Mouse (Mus musculus) erythroblast, embryonic 14.5 days (primary cell): ENCODE results near the gene Sulf2. TPM values are rescaled to one million over a fixed set of nuclear protein-coding genes. Genes with fewer than 3 reads are reported as not detected.

Experiments
- H3K27me3 ChIP-seq: 2 replicates; pipeline ENCODE4 v1.6.1; 2012; ENCODE audit warnings: inconsistent platforms; ENCODE audit not compliant: control insufficient read depth
- H3K36me3 ChIP-seq: 2 replicates; pipeline ENCODE4 v1.6.1; 2012; ENCODE audit warnings: mild to moderate bottlenecking, inconsistent platforms; ENCODE audit not compliant: control insufficient read depth
- H3K4me1 ChIP-seq: 2 replicates; pipeline ENCODE4 v1.6.1; 2012; ENCODE audit warnings: inconsistent platforms; ENCODE audit not compliant: control insufficient read depth
- H3K4me3 ChIP-seq: replicated peaks from 2 replicates; pipeline ENCODE3; 2012; ENCODE audit warnings: moderate library complexity, mild to moderate bottlenecking, inconsistent platforms
- H3K9me3 ChIP-seq: 2 replicates; pipeline ENCODE4 v1.6.1; 2012; ENCODE audit warnings: low read length, inconsistent platforms, mixed read lengths; ENCODE audit not compliant: control insufficient read depth
- GATA1 ChIP-seq: IDR thresholded peaks from 2 replicates; pipeline ENCODE4 v1.6.1; 2012; ENCODE audit warnings: low read length, inconsistent platforms, mixed read lengths
- TAL1 ChIP-seq: IDR thresholded peaks from 3 replicates; pipeline ENCODE4 v1.6.1; 2012; ENCODE audit warnings: low read length, inconsistent platforms, mixed read lengths
- polyA plus RNA-seq: library from polyadenylated mRNA; stranded (reverse); fragments of >175 nt; gene quantifications from 2 replicates; pipeline ENCODE4 v1.2.3, GENCODE M21; 2012

Gene Sulf2
- polyA plus RNA-seq, 1 experiment, result 0.01 TPM

DNA sequence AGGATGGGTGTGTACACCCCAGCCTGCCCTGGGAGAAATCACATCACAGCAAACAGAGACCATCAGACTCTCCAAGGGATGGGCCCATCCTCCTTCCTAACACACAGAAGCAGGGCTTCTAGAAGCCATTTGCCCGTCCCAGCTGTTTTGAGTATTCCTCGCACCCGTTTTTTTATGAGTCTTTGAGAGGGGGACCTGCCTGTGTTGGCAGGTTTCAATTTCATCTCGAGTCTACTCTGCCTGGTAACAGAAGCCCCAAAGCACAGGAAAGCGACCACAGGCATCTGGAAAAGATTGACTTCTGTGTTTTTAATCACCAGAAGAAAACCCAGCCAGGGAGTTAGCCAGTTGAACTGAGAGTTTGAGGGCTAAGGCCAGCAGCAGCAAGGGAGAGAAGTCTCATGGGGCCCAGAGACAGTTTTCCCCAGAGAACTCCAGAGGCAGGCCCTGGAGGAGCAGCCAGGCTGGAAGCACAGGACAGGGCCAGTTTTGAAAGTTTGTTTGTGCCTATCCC lies 24.7 kb upstream of the Sulf2 start:
- Histone ChIP-seq H3K36me3 (no peaks in the 10 kb centered on the region), H3K4me1 (no peaks in the 10 kb centered on the region), H3K27me3 (no peaks in the 10 kb centered on the region), H3K4me3 (no peak overlapping the region), H3K9me3 (no peaks in the 10 kb centered on the region)
- TF ChIP-seq GATA1 (no peak), TAL1 (no peak)

DNA sequence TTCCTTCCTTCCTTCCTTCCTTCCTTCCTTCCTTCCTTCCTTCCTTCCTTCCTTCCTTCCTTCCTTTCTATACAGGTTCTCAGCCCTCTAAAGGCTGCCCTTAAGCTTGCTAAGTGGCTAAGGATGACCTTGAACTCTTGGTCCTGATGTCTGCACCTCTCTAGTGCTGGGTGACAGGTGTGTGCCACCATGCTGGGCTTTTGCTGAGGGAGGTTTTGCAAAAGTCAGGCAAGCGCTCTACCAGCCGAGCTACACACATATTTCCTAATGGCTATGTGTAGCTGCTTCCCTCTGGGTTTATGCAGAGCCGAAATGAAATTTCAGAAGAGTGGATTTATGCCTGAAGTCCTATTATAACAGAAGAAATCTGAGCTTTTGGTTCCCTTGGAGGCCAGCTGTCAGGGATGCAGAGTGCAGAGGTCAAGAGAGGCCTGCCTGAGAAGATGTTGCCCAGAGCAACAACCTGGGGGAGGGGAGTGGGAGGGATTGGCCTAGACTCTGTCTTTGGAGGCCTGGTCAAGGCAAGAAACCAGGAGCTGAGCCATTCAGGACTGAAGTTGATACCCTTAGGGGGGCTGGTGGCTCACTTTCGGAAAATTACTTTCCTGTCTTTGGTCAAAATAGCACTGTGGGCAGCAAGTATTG lies 24.1 kb upstream of the Sulf2 start:
- H3K27me3 ChIP-seq, result no peaks in the 10 kb centered on the region
- H3K4me1 ChIP-seq, result no peaks in the 10 kb centered on the region
- no peaks in the 10 kb centered on the region for H3K9me3 ChIP-seq
- no peak overlapping the region for H3K4me3 ChIP-seq
- no peak for TF ChIP-seq GATA1
- TF ChIP-seq TAL1, result no peak
- H3K36me3 ChIP-seq, result no peaks in the 10 kb centered on the region

DNA sequence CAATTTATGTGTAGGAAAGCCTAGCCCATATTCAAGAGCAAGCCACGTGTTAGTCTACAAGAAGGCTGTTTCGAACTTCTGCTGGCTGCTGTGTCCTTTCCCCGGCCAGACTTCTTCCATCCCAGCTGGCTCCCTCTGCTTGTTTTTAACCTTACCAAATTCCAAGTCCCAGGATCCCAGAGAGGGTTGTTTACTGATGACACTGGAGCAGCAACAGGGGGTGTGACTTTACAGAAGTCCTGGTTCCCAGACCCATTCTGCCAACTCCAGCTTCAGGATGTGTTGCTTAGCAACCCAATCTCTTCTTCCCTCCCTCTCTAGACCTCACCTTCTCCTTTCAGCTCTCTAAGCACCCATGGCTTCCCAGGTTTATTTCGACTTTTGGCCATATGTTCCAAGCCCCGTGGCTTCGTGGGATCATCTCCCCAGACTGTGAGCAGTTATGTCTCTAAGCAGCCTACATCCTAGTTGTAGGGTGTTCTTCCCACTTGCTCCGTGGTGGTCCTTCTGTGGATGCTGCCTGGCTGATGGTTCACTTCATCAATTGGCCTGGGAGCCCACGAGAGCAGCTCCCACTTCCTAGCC lies 20.2 kb upstream of the Sulf2 start:
- Histone ChIP-seq H3K4me3 (no peak overlapping the region), H3K9me3 (no peaks in the 10 kb centered on the region), H3K4me1 (no peaks in the 10 kb centered on the region), H3K36me3 (no peaks in the 10 kb centered on the region), H3K27me3 (no peaks in the 10 kb centered on the region)
- no peak for TF ChIP-seq TAL1
- no peak for TF ChIP-seq GATA1

DNA sequence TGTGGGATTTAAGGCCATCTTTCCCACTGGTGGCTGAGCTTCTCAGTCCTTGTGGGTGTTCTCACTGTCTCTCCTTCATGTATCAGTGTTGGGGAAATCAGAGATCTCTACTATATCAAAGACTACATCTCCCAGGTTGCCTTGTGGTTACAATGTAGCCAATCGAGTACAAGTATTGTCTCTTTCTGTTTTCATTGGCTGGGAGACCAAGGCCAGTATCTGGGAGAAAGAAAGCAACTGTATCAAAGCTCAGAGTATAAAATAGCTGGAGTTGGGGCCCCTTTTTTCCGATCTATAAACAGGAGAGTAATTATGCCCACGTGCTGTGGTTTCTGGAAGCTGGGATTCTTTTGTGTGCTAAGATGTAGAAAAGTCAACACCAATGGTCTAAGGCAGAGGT lies 19.7 kb upstream of the Sulf2 start:
- no peaks in the 10 kb centered on the region for H3K4me1 ChIP-seq
- no peaks in the 10 kb centered on the region for H3K27me3 ChIP-seq
- H3K36me3 ChIP-seq, result no peaks in the 10 kb centered on the region
- H3K9me3 ChIP-seq, result no peaks in the 10 kb centered on the region
- no peak overlapping the region for H3K4me3 ChIP-seq
- TF ChIP-seq TAL1 (no peak), GATA1 (no peak)

DNA sequence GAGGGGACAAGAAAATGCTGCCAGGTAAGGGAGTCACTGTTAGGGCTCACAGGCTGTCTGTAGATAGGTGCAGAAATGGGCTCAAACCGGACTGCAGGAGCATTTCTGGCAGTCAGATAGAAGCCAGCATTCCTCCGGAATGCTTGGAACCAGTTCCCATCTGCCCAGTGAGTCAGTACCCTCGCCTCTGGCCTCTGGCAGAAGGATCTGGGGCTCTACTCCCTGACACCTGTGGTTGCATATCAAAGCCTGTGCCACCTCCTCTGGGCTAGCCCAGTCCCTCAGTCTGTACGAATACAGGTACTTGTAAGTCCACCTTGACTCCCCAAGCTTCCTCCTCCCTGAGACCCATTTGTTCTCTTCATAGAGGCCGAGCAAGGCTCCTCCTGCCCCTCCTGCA lies 17.7 kb upstream of the Sulf2 start:
- Histone ChIP-seq H3K4me1 (no peaks in the 10 kb centered on the region), H3K36me3 (no peaks in the 10 kb centered on the region), H3K27me3 (no peaks in the 10 kb centered on the region), H3K9me3 (no peaks in the 10 kb centered on the region), H3K4me3 (no peak overlapping the region)
- TF ChIP-seq GATA1, result no peak
- TF ChIP-seq TAL1, result no peak

DNA sequence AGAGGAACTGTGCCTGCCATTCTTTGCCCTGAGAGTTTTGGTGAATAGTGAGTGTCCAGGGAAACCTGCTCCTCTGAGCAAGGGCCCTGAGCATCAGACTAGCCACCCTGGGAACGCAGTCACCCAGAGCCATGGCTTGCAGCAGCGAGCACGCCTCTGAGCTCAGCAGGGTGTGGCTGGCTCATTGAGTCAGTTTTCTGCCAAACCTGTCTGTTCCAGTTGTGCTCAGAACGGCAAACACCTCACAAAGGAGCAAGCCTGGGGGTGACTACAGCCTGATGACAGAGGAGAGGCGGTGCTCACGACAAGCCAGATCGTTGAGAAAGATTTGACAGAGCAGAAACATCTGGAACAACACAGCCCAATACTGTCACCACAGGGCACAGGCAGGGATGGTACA lies 14.7 kb upstream of the Sulf2 start:
- no peaks in the 10 kb centered on the region for H3K9me3 ChIP-seq

DNA sequence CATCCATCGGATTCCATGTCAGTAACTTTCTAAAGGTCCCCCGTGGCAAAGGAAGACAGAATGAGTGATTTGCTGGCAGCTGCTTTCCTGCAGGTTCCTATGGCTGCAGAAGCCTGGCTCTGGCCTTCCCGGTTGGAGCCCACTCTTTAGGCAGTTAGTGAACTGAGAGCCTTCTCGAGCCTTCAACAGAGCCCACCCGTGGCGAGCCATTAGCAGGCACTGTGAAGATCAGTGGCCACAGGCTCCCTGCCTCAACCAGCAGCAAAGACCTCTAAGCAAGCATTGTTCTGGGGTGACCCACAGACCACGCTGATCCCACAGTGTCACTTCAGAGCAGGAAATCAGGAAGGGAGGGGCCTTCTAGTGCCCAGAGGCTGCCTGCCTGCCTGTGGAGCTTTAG lies 13.4 kb upstream of the Sulf2 start:
- no peak for TF ChIP-seq GATA1
- TF ChIP-seq TAL1, result no peak
- no peaks in the 10 kb centered on the region for H3K9me3 ChIP-seq

More for the DNA sequence above, 14.7 kb upstream of the Sulf2 start:
- no peak overlapping the region for H3K4me3 ChIP-seq
- no peaks in the 10 kb centered on the region for H3K27me3 ChIP-seq
- no peaks in the 10 kb centered on the region for H3K36me3 ChIP-seq
- TF ChIP-seq TAL1 (no peak), GATA1 (no peak)
- no peaks in the 10 kb centered on the region for H3K4me1 ChIP-seq

DNA sequence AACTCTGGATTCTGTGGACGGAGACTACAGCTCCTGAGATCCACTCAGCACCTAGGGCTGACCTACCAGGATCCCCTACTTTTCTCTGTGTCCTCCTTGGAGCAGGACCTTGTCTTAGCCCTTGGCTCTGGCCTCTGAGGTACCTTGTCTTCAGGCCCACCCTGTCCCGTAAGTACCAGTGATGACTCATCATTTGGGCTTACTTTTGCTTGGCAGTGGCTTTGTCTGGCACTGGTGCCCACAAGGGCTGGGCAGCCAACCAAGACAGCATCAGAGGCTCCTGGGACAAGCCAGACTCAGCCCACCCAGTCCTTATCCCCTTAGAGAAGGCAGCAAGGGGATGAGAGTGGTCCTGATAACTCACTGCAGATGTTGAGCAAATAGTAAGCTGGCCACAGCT lies 11.9 kb upstream of the Sulf2 start:
- H3K36me3 ChIP-seq, result no peaks in the 10 kb centered on the region
- no peaks in the 10 kb centered on the region for H3K27me3 ChIP-seq
- TF ChIP-seq TAL1 (no peak), GATA1 (no peak)
- H3K4me1 ChIP-seq, result no peaks in the 10 kb centered on the region
- H3K4me3 ChIP-seq, result no peak overlapping the region
- H3K9me3 ChIP-seq, result no peaks in the 10 kb centered on the region

More for the DNA sequence above, 13.4 kb upstream of the Sulf2 start:
- Histone ChIP-seq H3K27me3 (no peaks in the 10 kb centered on the region), H3K4me1 (no peaks in the 10 kb centered on the region), H3K36me3 (no peaks in the 10 kb centered on the region), H3K4me3 (no peak overlapping the region)

DNA sequence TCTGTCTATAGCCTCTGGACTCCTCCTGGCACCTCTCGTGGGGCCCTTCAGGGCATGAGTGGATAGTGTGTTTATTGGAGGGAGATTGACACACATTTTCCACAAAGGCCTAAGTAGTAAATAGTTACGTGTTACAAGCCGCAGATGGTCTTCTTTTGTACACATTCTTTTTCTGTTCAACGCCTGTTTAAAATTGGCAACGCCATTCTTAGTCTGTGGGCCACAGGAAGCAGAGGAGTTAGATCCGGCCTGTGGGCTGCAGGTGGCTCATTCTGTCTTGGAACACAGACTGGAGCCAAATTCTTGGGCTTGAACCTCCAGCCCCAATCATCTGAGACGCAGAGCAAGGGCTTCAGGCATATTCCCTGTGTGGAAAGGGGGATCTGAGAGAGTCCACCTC lies 9.9 kb upstream of the Sulf2 start:
- Histone ChIP-seq H3K4me1 (no peaks in the 10 kb centered on the region), H3K4me3 (no peak overlapping the region), H3K9me3 (no peaks in the 10 kb centered on the region), H3K27me3 (no peaks in the 10 kb centered on the region), H3K36me3 (no peaks in the 10 kb centered on the region)
- TF ChIP-seq TAL1 (no peak), GATA1 (no peak)

DNA sequence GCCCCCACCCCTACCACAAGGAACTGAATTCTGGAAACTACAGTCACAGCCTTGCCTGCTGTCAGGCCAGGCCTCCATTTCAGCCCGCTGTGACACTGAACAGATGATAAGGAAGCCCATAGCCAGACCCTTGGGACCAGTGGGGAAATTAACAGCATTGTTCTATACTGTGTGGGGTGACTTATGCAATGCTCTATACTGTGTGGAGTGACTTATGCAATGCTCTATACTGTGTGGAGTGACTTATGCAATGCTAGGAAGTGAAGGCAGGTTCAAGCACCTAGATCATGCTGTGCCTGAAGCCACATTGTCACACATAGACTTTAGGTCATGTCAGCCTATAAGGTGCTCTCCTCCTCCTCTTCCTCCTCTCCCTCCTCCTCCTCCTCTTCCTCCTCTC lies 9.1 kb upstream of the Sulf2 start:
- Histone ChIP-seq H3K36me3 (no peaks in the 10 kb centered on the region), H3K4me1 (no peaks in the 10 kb centered on the region), H3K27me3 (no peaks in the 10 kb centered on the region), H3K9me3 (no peaks in the 10 kb centered on the region), H3K4me3 (no peak overlapping the region)
- TF ChIP-seq TAL1 (no peak), GATA1 (no peak)
